Mouse (Mus musculus): ENCODE measurements around the gene Dazap2. TPM values are rescaled to one million over a fixed set of nuclear protein-coding genes. Genes with fewer than 3 reads are reported as not detected.

Dazap2 gene
- polyA plus RNA-seq, 1 experiment from 2014 or later, result 254 TPM

- WGBS, result 24% methylated on average over 12 of the region's 12 CpGs
- Histone ChIP-seq H3K9me3 (ENCODE audit: control insufficient read depth, low read length) (no peaks in the 10 kb centered on the region), H3K36me3 (ENCODE audit: control insufficient read depth, insufficient read depth, low read length) (no peaks in the 10 kb centered on the region), H3K9ac (ENCODE audit: low read length) (0 out of 2 replicates have a peak overlapping the region, but pooled peaks have one; percentile 2), H3K27me3 (ENCODE audit: control insufficient read depth, insufficient read depth, low read length) (no peaks in the 10 kb centered on the region), H3K4me1 (ENCODE audit: control insufficient read depth in 2 of 2, insufficient read depth in 2 of 2, low read length in 2 of 2) (peaks cover 9 to 19% of the 10 kb centered on the region in 2 experiments), H3K4me3 (ENCODE audit: control insufficient read depth in 1 of 2, insufficient read depth in 1 of 2, low read depth in 1 of 2, low read length in 2 of 2) (no peak overlapping the region), H3K27ac (replicated peaks in 1 of 2; ENCODE audit: control insufficient read depth in 1 of 2, insufficient read depth in 1 of 2, low read depth in 2 of 2, low read length in 2 of 2) (peak overlapping the region; percentile 63 to 75; a peak in 3 of 4 replicates), H3K4me2 (ENCODE audit: low read length) (peak overlapping the region; percentile 41; the same call in 1 of the 2 replicates)
- no peak for ATAC-seq (ENCODE audit: insufficient number of reproducible peaks, insufficient read depth, low FRiP score, low read depth)
Measured at GRCm38 (mm10) chr15:100666851-100667250, 51.7 kb downstream of the Dazap2 start.

GRCm38 (mm10) chr15:100667420-100667819, 52.3 kb downstream of the Dazap2 start:
- no peak overlapping the region for H3K4me3 ChIP-seq (ENCODE audit: control insufficient read depth in 1 of 2, insufficient read depth in 1 of 2, low read depth in 1 of 2, low read length in 2 of 2)
- H3K9ac ChIP-seq (ENCODE audit: low read length), result no peak overlapping the region
- H3K36me3 ChIP-seq (ENCODE audit: control insufficient read depth, insufficient read depth, low read length), result no peaks in the 10 kb centered on the region
- H3K27me3 ChIP-seq (ENCODE audit: control insufficient read depth, insufficient read depth, low read length), result no peaks in the 10 kb centered on the region
- 45% methylated on average over 6 of the region's 6 CpGs for WGBS
- ATAC-seq (ENCODE audit: insufficient number of reproducible peaks, insufficient read depth, low FRiP score, low read depth), result no peak
- H3K27ac ChIP-seq (replicated peaks in 1 of 2; ENCODE audit: control insufficient read depth in 1 of 2, insufficient read depth in 1 of 2, low read depth in 2 of 2, low read length in 2 of 2), result peak overlapping the region; percentile 63 to 75; a peak in 2 of 4 replicates
- H3K4me2 ChIP-seq (ENCODE audit: low read length), result no peak overlapping the region
- no peaks in the 10 kb centered on the region for H3K9me3 ChIP-seq (ENCODE audit: control insufficient read depth, low read length)
- peaks cover 9 to 19% of the 10 kb centered on the region in 2 experiments for H3K4me1 ChIP-seq (ENCODE audit: control insufficient read depth in 2 of 2, insufficient read depth in 2 of 2, low read length in 2 of 2)

GRCm38 (mm10) chr15:100667871-100668545, 52.9 kb downstream of the Dazap2 start:
- ATAC-seq (ENCODE audit: insufficient number of reproducible peaks, insufficient read depth, low FRiP score, low read depth), result no peak
- WGBS, result 62% methylated on average over 5 of the region's 5 CpGs
- Histone ChIP-seq H3K27me3 (ENCODE audit: control insufficient read depth, insufficient read depth, low read length) (no peaks in the 10 kb centered on the region), H3K4me2 (ENCODE audit: low read length) (no peak overlapping the region), H3K36me3 (ENCODE audit: control insufficient read depth, insufficient read depth, low read length) (no peaks in the 10 kb centered on the region), H3K9me3 (ENCODE audit: control insufficient read depth, low read length) (no peaks in the 10 kb centered on the region), H3K4me3 (ENCODE audit: control insufficient read depth in 1 of 2, insufficient read depth in 1 of 2, low read depth in 1 of 2, low read length in 2 of 2) (no peak overlapping the region), H3K4me1 (ENCODE audit: control insufficient read depth in 2 of 2, insufficient read depth in 2 of 2, low read length in 2 of 2) (peaks cover 9 to 19% of the 10 kb centered on the region in 2 experiments), H3K9ac (ENCODE audit: low read length) (no peak overlapping the region), H3K27ac (replicated peaks in 1 of 2; ENCODE audit: control insufficient read depth in 1 of 2, insufficient read depth in 1 of 2, low read depth in 2 of 2, low read length in 2 of 2) (no peak overlapping the region)

DNA sequence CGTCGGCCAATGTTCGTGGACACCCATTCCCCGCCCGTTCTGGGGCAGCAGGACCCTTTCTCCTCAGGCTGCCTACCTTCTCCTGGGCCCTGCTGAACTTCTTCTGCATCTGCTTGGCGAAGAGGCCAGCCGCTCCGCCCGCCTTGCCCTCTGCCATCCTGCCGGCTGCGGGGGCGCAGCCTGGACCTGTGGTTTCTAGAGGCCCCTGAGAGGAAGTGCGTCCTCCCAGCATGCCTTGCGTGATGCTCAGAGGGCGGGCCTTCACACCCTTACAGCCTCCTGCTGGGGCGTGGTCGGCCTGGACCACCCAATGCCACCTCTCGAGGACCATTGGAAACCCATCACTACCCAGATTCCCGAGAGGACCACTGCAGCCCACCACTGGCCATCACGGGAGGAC, 54.2 kb downstream of the Dazap2 start, which contains the start of gene Bin2:
Gene Bin2, minus strand, starts transcription at position 217 of the 400 bp plus-strand sequence.
- Histone ChIP-seq H3K4me1 (ENCODE audit: control insufficient read depth in 2 of 2, insufficient read depth in 2 of 2, low read length in 2 of 2) (peaks cover 16 to 30% of the 10 kb centered on the region in 2 experiments), H3K9me3 (ENCODE audit: control insufficient read depth, low read length) (no peaks in the 10 kb centered on the region), H3K27ac (replicated peaks in 1 of 2; ENCODE audit: control insufficient read depth in 1 of 2, insufficient read depth in 1 of 2, low read depth in 2 of 2, low read length in 2 of 2) (no peak within 1 kb of the TSS), H3K4me2 (ENCODE audit: low read length) (no peak within 1 kb of the TSS), H3K4me3 (ENCODE audit: control insufficient read depth in 1 of 2, insufficient read depth in 1 of 2, low read depth in 1 of 2, low read length in 2 of 2) (no peak within 1 kb of the TSS), H3K27me3 (ENCODE audit: control insufficient read depth, insufficient read depth, low read length) (no peaks in the 10 kb centered on the region), H3K9ac (ENCODE audit: low read length) (no peak within 1 kb of the TSS), H3K36me3 (ENCODE audit: control insufficient read depth, insufficient read depth, low read length) (no peaks in the 10 kb centered on the region)
- ATAC-seq (ENCODE audit: insufficient number of reproducible peaks, insufficient read depth, low FRiP score, low read depth), result no peak
- 74% methylated on average over 20 of the region's 20 CpGs for WGBS

DNA sequence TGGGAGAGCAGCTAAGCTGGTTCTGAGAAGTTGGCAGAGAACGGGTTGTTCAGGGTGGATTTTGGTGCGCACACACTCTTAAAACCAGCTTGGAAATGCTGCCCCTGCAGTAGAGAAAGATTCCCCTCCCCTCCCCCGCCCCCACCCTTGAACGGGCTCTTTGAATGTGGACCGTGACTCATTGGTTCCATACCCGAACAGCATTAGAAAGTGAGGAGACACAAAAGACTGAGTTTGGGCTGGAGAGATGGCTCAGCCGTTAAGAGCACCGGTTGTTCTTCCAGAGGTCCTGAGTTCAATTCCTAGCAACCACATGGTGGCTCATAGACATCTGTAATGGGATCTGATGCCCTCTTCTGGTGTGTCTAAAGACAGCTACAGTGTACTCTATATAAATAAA, 54.9 kb downstream of the Dazap2 start:
- WGBS, result 83% methylated on average over 8 of the region's 8 CpGs
- no peak overlapping the region for H3K9ac ChIP-seq (ENCODE audit: low read length)
- H3K9me3 ChIP-seq (ENCODE audit: control insufficient read depth, low read length), result no peaks in the 10 kb centered on the region
- no peak overlapping the region for H3K4me3 ChIP-seq (ENCODE audit: control insufficient read depth in 1 of 2, insufficient read depth in 1 of 2, low read depth in 1 of 2, low read length in 2 of 2)
- peaks cover 18 to 35% of the 10 kb centered on the region in 2 experiments for H3K4me1 ChIP-seq (ENCODE audit: control insufficient read depth in 2 of 2, insufficient read depth in 2 of 2, low read length in 2 of 2)
- H3K27me3 ChIP-seq (ENCODE audit: control insufficient read depth, insufficient read depth, low read length), result no peaks in the 10 kb centered on the region
- no peaks in the 10 kb centered on the region for H3K36me3 ChIP-seq (ENCODE audit: control insufficient read depth, insufficient read depth, low read length)
- ATAC-seq (ENCODE audit: insufficient number of reproducible peaks, insufficient read depth, low FRiP score, low read depth), result no peak
- no peak overlapping the region for H3K4me2 ChIP-seq (ENCODE audit: low read length)
- no peak overlapping the region for H3K27ac ChIP-seq (replicated peaks in 1 of 2; ENCODE audit: control insufficient read depth in 1 of 2, insufficient read depth in 1 of 2, low read depth in 2 of 2, low read length in 2 of 2)

Small RNAs within 50 kb of the gene (microRNA-seq; reads per million reads assigned to microRNA genes)
- not detected for gene Mir6961

Other genes starting within 250 kb of the Dazap2 start
- gene Gm5475, start 193.2 kb upstream of the Dazap2 start, polyA plus RNA-seq (2014; fragmentation: Nextera tagmentation; extraction: Ambion mirVana), result not detected in 2 replicates
- 12.7 and 14.1 TPM in 2 replicates for gene Slc11a2, start 190.3 kb upstream of the Dazap2 start, polyA plus RNA-seq (2014; fragmentation: Nextera tagmentation; extraction: Ambion mirVana)
- 12.8 and 13.6 TPM in 2 replicates for gene Letmd1, start 146.3 kb upstream of the Dazap2 start, polyA plus RNA-seq (2014; fragmentation: Nextera tagmentation; extraction: Ambion mirVana)
- 7.8 and 8.1 TPM in 2 replicates for gene Csrnp2, start 119.9 kb upstream of the Dazap2 start, polyA plus RNA-seq (2014; fragmentation: Nextera tagmentation; extraction: Ambion mirVana)
- gene Tfcp2, start 63.3 kb upstream of the Dazap2 start, polyA plus RNA-seq (2014; fragmentation: Nextera tagmentation; extraction: Ambion mirVana), result 17.1 and 19.9 TPM in 2 replicates
- 7.1 and 8.2 TPM in 2 replicates for gene Pou6f1, start 15.4 kb upstream of the Dazap2 start, polyA plus RNA-seq (2014; fragmentation: Nextera tagmentation; extraction: Ambion mirVana)
- 14.5 and 18.7 TPM in 2 replicates for gene Smagp, start 21.6 kb downstream of the Dazap2 start, polyA plus RNA-seq (2014; fragmentation: Nextera tagmentation; extraction: Ambion mirVana)
- 1.9 and 2.8 TPM in 2 replicates for gene Bin2, start 54.2 kb downstream of the Dazap2 start, polyA plus RNA-seq (2014; fragmentation: Nextera tagmentation; extraction: Ambion mirVana)
- 1.1 and 2.0 TPM in 2 replicates for gene Cela1, start 72.6 kb downstream of the Dazap2 start, polyA plus RNA-seq (2014; fragmentation: Nextera tagmentation; extraction: Ambion mirVana)
- 0.08 and 0.12 TPM in 2 replicates for gene Galnt6, start 114.0 kb downstream of the Dazap2 start, polyA plus RNA-seq (2014; fragmentation: Nextera tagmentation; extraction: Ambion mirVana)
- gene Slc4a8, start 146.4 kb downstream of the Dazap2 start, polyA plus RNA-seq (2014; fragmentation: Nextera tagmentation; extraction: Ambion mirVana), result 0.27 and 0.76 TPM in 2 replicates

All from heart, embryonic 14.5 days (tissue).